Mouse (Mus musculus) left cerebral cortex, postnatal 10 days (tissue): ENCODE data around the gene Cdk5rap1. TPM values are rescaled to one million over a fixed set of nuclear protein-coding genes. Genes with fewer than 3 reads are reported as not detected.
"Not testable (repeated sequence)": the region's sequence is repeated elsewhere in the genome, so short reads cannot be mapped to it uniquely, and the experiment has no call there.

Experiments used
- DNase-seq, 2 experiments: peaks; one replicate each; pipeline ENCODE4 v3.0.0; 2021 to 2022; ENCODE audit warnings: low spot score in 2 of 2, mixed read lengths in 1 of 2; ENCODE audit errors: extremely low spot score in 1 of 2
- intact Hi-C: fragments of 180-260 bp; cut with DNase I; formaldehyde crosslinking; loops from one replicate; pipeline ENCODE4 v1.15.1; 2025
- total RNA-seq, 2 experiments: library from RNA; stranded (reverse); gene quantifications; 2 replicates each; pipeline ENCODE4 v1.2.3; 2021

Gene Cdk5rap1
- total RNA-seq, 2 experiments from 2014 or later = 11.2 to 11.5 TPM

DNA sequence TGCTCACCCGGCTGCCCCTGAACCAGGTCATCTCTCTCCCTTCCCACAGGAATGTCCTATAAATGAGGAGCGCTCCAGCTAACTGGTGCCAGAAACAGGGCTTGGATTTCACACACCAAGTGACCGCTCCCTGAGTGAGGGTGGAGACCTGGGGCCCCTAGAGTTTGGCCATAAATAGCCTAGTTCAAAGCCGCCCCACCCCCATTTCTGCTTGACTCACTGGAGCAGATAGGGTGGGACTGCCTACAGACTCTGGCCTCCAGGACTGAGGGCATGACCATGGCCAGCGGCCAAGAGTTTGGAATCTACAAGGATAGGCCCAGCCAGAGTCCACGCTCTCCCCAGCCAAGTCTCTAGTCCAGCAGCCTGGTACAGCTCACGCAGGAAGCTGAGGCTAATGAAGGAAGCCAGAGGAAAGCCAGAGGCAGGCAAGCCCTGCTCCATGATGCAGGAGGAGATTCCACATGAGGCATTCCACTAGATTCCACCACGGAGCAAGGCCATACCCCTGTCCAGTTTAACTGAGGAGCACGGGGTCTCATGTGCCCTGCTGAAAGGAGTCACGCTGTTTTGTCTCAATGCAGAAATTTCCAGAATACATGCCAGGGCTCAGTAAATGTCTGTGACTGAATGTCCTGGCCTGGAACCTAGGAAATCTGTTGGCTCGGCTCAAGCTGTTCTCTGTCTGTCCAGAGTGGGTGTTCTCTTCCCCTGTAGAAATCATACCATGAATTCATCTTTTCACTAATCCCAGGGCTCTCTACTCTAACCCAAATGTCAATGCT is 17.6 kb upstream of the Cdk5rap1 start:
- intact Hi-C loops = no loop called here
- peak in 1 of 2 experiments; percentile 85 for DNase-seq

DNA sequence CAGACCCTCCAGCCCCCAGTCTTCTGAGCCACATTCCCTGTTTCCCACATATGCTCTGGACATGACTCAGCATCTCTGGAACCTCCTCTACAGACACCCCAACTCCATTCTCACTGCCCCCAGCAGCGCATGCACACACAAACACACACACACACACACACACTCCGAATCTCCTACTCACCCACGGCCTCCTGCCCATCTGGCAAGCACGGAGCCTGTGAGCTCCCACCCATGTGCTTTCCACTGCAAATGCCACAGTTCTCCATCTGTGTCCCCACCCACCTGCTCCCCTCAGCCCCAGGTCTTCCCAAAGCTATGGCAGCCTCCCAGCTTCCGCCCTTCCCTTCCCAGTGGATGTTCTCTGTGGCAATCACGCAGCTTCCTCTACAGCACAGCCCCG is 6.3 kb upstream of the Cdk5rap1 start:
- peak; percentile 68 to 78 for DNase-seq
- intact Hi-C loops = no loop called here

DNA sequence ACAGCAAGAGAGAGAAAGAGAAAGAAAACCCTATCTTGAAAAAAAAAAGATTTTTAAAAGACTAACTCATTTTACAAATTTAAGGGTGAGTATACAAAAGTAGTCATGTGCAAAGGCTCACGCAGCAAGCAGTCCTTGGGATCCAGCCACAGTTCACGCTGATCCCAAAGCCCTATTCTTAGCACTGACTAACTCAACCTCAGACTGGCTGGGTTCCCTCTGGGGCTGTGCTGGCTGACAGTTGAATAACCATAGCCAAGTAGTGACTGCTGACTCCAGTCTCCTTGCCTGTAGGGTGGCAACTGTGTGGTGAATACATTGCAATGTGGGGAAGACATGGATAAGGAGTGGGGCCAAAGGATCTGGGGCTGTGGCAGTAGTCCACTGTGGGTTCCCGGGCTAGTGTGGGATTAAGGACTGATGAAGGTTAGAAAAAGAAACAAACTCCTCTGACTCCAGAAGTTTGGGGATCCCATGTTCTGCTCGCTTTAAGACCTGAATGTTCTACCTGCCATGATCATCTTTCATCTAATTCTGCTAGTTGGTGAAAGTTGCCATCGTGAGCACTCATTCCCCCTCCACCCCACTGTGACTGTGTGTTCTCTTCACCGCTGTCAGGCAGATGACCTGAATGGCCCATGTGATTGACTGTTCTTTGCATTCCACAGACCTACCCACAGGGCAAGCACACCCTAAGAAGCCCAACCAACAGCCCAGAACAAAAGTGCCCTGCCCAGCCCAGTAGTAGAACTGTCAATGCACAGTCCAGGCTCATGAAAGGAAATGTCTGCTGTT is 2.2 kb upstream of the Cdk5rap1 start:
- intact Hi-C loops = loop anchor here (5.0 kb wide), 1 partner anchor 163 kb away; no protein-coding TSS in a partner anchor
- DNase-seq = peak in 1 of 2 experiments; percentile 39

DNA sequence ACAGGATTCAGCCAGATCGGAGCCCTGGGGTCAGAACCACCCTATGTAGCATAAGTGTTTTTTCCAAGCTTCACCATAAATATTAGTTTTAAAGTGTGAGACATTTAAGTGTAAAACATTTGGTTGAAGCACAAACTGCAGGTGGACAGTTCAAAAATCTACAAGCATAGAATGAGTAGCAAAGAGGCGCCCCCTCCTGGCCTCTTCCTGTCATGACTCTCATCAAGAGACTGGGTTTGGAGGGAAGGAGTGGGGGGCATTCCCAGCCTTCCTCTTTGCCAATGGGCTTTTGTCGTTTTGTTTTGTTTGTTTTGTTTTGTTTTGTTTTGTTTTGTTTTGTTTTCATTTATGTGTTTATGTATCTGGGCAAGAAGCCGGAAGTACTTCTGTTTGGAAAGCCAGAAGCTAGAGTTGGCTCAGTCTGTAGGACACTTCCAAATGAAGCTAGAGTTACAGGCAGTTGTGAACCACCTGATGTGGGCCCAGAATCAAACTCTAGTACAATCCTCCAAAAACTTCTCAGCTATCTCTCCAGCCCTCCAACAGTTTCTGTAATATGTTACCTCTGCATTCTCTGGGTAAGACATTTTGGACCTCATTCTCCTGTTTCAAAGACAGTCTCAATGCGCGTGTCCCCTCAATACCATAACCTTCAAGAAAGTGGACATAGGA is 1.3 kb upstream of the Cdk5rap1 start:
- DNase-seq = peak; percentile 56 to 79
- intact Hi-C loops = loop anchor here (5.0 kb wide), 1 partner anchor 162 kb away; no protein-coding TSS in a partner anchor

DNA sequence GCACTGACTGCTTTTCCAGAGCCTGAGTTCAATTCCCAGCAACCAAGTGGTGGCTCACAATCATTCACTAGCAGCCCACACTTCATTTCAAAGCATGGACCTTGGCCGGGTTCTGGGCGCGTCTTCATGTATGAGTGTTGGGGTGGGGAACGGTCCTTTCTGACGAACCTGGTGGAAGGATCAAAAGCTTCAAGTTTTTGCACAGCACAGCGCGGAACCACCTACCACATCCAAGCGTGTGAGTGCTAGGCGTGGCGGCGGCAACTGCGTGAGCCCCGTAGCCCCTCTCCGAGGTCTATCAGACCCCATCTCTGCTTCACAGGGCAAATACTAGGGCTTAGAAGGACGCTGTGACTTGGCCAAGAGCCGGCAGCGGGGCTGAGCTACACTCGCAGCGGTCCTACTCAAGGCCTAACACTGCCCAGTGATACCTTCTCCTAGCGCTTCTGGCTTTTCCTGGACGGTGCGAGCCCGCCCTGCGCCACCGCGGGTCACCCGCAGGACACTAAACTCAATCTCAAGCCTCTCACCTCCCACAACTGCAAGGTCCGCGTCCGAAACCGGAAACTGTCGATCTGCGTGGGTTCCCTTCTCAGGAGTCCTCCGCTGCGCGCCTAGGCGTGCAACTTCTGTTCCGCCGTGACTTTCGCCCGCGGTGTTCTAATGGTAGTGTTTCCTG is 520 bp downstream of the Cdk5rap1 start:
- intact Hi-C loops = loop anchor here (5.0 kb wide), 1 partner anchor 160 kb away; no protein-coding TSS in a partner anchor
- peak; percentile 88 to 91 for DNase-seq

DNA sequence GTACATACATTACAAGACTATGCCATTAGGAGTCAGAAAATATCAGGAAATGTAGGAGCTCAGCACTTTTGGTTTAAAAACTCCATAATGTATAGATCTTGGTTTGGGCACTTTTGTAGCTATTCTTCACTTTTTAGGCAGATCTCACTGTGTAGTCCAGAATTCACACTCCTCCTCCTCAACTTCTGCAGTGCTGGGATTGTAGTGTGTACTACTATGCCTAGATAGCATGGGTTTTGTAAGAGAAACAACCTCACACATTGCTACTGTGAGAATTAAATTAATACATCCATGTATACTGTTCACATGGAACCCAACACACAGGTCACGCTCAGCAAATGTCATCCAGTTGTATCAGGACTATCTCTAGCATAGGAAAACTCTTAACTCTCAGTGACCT is 5.3 kb downstream of the Cdk5rap1 start:
- intact Hi-C loops = no loop called here
- no peak for DNase-seq

DNA sequence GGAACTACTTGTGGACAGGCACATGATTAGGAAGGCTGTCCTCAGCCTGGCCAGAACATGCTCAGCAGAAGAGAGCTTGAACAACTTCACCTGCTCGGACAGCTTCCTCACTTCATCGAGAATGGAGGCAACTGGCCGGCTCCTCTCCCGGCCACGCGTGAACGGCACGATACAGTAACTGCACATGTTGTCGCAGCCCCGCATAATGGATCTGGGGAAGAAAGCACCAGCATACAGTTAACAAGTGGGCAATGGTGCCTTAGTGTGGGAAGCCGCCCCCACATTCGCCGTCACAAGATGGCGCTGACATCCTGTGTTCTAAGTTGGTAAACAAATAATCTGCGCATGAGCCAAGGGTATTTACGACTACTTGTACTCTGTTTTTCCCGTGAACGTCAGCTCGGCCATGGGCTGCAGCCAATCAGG is 18.8 kb downstream of the Cdk5rap1 start:
- DNase-seq, intact Hi-C loops: not testable (repeated sequence)

DNA sequence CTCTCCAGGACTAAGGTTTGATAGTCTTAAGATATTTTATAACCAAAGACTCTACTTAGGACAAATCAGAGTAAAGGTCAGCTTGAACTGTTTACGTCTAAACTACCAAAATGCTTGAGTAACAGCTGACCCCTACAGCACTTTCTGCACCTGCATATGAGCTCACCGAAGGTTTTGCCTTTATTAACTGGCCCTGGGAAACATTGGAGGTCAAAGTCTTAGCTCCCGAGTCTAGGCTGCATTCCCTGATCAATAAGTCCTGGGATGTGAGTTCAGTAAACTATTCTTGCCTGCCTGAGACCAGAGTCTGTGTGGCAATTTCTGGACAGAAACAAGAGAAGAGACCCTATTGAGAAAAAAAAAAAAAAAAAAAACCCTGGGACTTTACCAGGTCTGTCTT is 24.7 kb downstream of the Cdk5rap1 start:
- intact Hi-C loops = no loop called here
- no peak for DNase-seq

DNA sequence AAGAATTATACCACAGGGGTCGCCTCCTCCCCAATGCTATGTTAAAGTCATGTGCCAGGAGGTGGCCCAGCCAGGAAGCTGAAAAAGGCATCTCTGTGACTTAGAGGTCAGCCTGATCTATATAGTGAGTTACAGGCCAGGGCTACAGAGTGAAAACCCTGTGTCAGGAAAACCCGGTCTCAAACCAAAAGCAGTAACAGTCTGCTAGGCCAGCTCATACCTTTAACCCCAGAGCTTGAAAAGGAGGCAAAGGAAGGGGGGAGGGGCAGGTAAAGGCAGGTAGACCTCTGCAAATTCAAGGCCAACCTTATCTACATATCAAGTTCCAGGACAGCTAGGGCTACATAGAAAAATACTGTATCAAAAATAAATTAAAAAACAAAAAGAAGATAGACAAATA is 33.5 kb downstream of the Cdk5rap1 start:
- intact Hi-C loops = no loop called here

DNA sequence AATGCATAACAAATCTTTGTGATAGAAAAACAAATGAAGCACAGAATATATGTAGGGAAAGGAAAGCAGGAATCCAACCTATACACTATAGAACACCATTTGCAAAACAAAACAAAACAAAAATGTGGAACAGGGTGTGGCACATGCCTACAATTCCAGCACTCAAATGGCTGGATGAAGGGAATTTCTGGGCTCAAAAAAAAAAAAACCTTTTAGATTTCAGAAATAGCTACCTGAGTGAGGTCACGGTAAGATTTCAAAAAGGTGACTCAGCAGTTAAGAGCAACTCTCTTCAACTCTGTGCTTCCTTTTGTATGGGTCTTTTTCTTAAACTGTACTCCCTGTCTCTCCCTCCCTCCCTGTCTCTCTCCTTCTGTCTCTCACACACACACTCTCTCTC is 34.6 kb downstream of the Cdk5rap1 start:
- intact Hi-C loops = no loop called here
- DNase-seq = no peak

More for the DNA sequence above, 33.5 kb downstream of the Cdk5rap1 start:
- DNase-seq = no peak

DNA sequence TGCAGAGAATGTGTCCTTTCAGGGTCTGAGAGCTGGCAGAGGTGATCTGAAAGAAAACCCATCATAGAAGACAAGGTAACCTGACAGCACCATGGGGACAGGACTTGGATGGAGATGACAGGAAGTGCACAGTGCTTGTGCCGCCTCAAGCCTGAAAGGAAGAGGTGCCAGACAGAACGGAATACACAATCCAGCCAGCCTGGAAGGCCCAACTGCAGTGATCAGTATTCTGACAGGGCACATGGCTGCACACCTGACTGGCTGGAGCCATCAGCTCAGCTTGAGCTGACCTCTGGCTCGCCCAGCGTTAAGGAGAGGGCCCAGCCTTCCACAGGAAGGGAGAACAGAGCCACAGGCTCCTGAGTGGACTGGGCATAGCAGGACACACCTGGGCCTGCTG is 37.2 kb downstream of the Cdk5rap1 start:
- intact Hi-C loops = no loop called here
- no peak for DNase-seq

DNA sequence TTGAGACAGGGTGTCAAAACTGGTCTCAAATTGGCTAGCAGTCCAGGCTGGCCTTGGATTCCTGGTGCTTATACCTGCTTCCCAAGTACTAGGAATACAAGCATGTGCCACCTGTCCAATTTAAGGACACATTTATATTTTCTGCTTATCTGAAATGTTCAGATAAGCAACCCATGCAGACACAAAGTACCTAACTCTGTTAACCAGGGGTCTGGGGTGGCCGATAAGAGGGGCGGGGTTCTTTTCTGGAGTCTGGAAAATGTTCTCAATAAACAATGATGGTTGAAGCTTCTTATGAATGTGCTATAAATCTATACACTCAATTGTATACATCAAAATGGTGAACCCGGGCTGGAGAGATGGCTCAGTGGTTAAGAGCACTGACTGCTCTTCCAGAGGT is 46.0 kb downstream of the Cdk5rap1 start:
- DNase-seq = no peak
- intact Hi-C loops = no loop called here

DNA sequence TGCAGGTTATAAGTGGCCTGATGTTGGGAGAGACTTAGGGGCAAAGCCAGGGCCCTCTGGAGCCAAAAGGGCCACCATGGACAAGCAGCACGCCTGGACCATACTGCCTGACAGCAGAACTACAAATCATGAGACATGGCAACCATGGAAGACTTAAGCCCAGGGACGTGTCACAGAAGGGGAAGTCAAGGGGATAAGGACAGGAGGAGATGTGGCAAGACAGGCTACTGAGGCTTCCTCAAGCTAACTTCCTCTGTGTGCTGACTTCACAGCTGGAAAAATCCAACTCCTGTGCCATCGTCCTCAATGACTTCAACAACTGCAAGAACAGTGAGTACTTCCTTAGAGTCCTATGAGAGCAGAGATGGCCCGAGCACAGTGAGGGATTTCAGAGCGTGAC is 59.0 kb downstream of the Cdk5rap1 start:
- DNase-seq, intact Hi-C loops: not testable (repeated sequence)

DNA sequence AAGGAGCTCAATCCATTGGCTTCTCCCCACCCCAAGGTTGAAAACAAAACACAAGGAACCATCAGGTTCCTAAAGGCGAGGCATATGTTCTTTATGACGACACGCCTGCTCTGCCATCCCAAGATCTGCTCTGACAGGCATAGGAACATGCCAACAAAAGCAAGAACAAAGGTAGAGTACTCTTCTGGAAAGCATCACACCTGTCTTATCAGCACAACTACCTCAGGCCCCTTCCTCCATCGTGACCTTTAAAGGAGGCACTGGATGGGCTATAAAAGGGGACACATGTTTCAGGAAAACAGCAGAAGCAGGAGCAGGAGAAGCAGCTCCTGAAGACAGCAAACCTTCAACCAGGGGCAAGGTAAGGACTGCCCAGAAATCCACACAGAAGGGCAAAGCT is 65.9 kb downstream of the Cdk5rap1 start, which contains the start of gene Bpifb9b:
TSS of gene Bpifb9b (plus strand) at position 301 of the 400 bp plus-strand sequence.
- intact Hi-C loops = not testable (repeated sequence)

DNA sequence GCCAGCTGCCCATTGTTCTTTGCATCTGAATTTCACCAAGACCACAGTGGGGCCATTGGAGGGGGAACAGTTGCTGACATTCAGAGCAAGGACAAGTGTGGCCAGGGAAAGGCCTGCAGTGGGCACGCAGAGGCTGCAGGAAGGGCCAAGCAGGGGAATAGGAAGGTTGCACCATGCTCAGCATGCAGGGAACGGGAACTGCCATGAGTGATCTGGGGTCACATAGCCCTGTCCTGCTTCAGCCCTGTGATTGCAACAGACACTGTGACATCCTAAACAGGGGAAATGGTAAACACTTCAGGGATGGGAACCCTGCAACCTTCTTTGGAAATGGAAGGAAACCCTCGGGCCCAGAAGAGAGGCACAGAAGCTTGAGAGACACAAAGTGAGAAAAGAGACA is 68.2 kb downstream of the Cdk5rap1 start:
- intact Hi-C loops, DNase-seq: not testable (repeated sequence)

More for the DNA sequence above, 65.9 kb downstream of the Cdk5rap1 start, which contains the start of gene Bpifb9b:
- not testable (repeated sequence) for DNase-seq

DNA sequence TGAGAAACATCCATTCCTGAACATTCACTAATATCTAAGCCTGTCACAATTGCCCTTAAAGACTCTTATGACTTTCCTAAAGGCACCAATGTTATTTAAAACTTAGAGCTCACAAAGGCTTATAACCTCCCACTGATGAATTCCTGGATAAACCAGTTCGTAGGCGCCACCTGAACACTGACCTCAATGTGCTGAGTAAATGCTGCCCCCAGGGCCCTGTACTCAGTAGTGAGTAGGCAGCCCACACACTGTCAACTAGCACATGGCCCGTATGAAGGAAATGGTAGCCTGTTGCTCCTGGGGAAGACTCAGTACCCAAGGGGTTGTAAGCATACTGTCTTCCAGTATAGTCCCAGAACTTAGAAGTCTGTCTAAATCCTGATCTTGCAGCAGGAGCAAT is 71.0 kb downstream of the Cdk5rap1 start:
- DNase-seq = no peak

DNA sequence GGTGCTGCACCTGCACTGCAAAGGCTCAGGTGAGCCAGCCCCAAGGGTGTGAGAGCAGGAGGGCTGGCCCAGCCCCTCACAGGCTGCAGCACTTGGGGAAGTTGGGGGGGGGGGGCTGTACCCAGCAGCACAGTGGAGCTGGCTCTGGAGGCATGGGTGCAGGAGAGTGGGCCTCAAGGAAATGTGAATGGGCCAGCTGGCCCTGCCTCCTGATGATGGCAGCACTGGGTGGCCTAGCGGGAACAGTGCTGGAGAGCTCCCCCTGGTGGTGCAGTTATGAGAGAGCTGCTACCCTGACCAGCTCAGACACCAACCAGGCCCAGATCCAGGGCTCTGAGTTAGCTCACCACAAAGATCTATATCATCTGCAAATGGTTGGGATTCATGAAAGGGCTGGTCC is 72.3 kb downstream of the Cdk5rap1 start:
- peak in 1 of 2 experiments; percentile 78 for DNase-seq
- intact Hi-C loops = no loop called here

More for the DNA sequence above, 71.0 kb downstream of the Cdk5rap1 start:
- intact Hi-C loops = no loop called here

DNA sequence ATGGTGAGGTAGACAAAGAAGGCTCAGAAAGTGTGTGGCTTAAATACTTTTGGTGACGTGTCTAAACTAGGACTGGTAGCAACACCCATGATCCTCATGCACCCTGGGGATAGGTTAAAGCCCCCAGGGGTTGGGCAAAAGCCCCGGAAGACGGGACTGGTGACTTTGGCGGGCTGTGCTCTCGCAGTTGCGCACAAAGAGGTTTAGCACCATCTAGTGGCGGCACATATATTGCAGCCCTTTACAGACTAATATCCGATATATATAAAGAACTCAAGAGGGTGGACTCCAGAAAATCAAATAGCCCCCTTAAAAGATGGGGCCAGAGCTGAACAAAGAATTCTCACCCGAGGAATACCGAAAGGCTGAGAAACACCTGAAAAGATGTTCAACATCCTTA is 78.1 kb downstream of the Cdk5rap1 start:
- intact Hi-C loops = loop anchor here (5.0 kb wide), 1 partner anchor 77 kb away; no protein-coding TSS in a partner anchor

More for the DNA sequence above, 78.1 kb downstream of the Cdk5rap1 start:
- DNase-seq = not testable (repeated sequence)
